Mouse (Mus musculus): ENCODE data around the gene Nfix. TPM values are rescaled to one million over a fixed set of nuclear protein-coding genes. Genes with fewer than 3 reads are reported as not detected.

The Nfix gene
- polyA plus RNA-seq, 1 experiment from 2014 or later: 16.3 TPM

- no peak overlapping the region for H3K9ac ChIP-seq (ENCODE audit: low read length)
- H3K36me3 ChIP-seq (ENCODE audit: control insufficient read depth, insufficient read depth, low read length): no peaks in the 10 kb centered on the region
- peaks cover 85% of the 10 kb centered on the region for H3K27me3 ChIP-seq (ENCODE audit: control insufficient read depth, insufficient read depth, low read length)
- no peaks in the 10 kb centered on the region for H3K9me3 ChIP-seq (ENCODE audit: control insufficient read depth, low read length)
- H3K4me1 ChIP-seq (ENCODE audit: control insufficient read depth in 2 of 2, insufficient read depth in 2 of 2, low read length in 2 of 2): peaks cover 20 to 45% of the 10 kb centered on the region in 2 experiments; a peak in 3 of 4 replicates
- no peak overlapping the region for H3K4me2 ChIP-seq (ENCODE audit: low read length)
- WGBS: 60% methylated on average over 1 of the region's 1 CpGs
- ATAC-seq (ENCODE audit: insufficient number of reproducible peaks, insufficient read depth, low FRiP score, low read depth): no peak
- no peak overlapping the region for H3K4me3 ChIP-seq (ENCODE audit: control insufficient read depth in 1 of 2, insufficient read depth in 1 of 2, low read depth in 1 of 2, low read length in 2 of 2)
- H3K27ac ChIP-seq (replicated peaks in 1 of 2; ENCODE audit: control insufficient read depth in 1 of 2, insufficient read depth in 1 of 2, low read depth in 2 of 2, low read length in 2 of 2): no peak overlapping the region
These were observed 23.6 kb downstream of the Nfix start for GRCm38 (mm10) chr8:84776569-84776968.

- H3K4me2 ChIP-seq (ENCODE audit: low read length): peak overlapping the region; percentile 64
- ATAC-seq (ENCODE audit: insufficient number of reproducible peaks, insufficient read depth, low FRiP score, low read depth): no peak
- peak overlapping the region; percentile 69 to 81 for H3K27ac ChIP-seq (replicated peaks in 1 of 2; ENCODE audit: control insufficient read depth in 1 of 2, insufficient read depth in 1 of 2, low read depth in 2 of 2, low read length in 2 of 2)
- H3K27me3 ChIP-seq (ENCODE audit: control insufficient read depth, insufficient read depth, low read length): peaks cover 85% of the 10 kb centered on the region
- 17% methylated on average over 7 of the region's 7 CpGs for WGBS
- H3K36me3 ChIP-seq (ENCODE audit: control insufficient read depth, insufficient read depth, low read length): no peaks in the 10 kb centered on the region
- H3K4me3 ChIP-seq (ENCODE audit: control insufficient read depth in 1 of 2, insufficient read depth in 1 of 2, low read depth in 1 of 2, low read length in 2 of 2): peak overlapping the region in 1 of 2 experiments; percentile 3; a peak in 1 of 4 replicates
- H3K4me1 ChIP-seq (ENCODE audit: control insufficient read depth in 2 of 2, insufficient read depth in 2 of 2, low read length in 2 of 2): peaks cover 20 to 43% of the 10 kb centered on the region in 2 experiments; a peak in 3 of 4 replicates
- H3K9ac ChIP-seq (ENCODE audit: low read length): peak overlapping the region; percentile 52; the same call in 1 of the 2 replicates
- no peaks in the 10 kb centered on the region for H3K9me3 ChIP-seq (ENCODE audit: control insufficient read depth, low read length)
These were observed 24.5 kb downstream of the Nfix start for GRCm38 (mm10) chr8:84775621-84776113.

GRCm38 (mm10) chr8:84775105-84775591 is 25.0 kb downstream of the Nfix start:
- 15% methylated on average over 13 of the region's 13 CpGs for WGBS
- Histone ChIP-seq H3K36me3 (ENCODE audit: control insufficient read depth, insufficient read depth, low read length) (no peaks in the 10 kb centered on the region), H3K9me3 (ENCODE audit: control insufficient read depth, low read length) (no peaks in the 10 kb centered on the region), H3K27me3 (ENCODE audit: control insufficient read depth, insufficient read depth, low read length) (peaks cover 80% of the 10 kb centered on the region), H3K27ac (replicated peaks in 1 of 2; ENCODE audit: control insufficient read depth in 1 of 2, insufficient read depth in 1 of 2, low read depth in 2 of 2, low read length in 2 of 2) (peak overlapping the region; percentile 69 to 81), H3K4me1 (ENCODE audit: control insufficient read depth in 2 of 2, insufficient read depth in 2 of 2, low read length in 2 of 2) (peaks cover 20 to 44% of the 10 kb centered on the region in 2 experiments; a peak in 3 of 4 replicates), H3K4me2 (ENCODE audit: low read length) (peak overlapping the region; percentile 64), H3K4me3 (ENCODE audit: control insufficient read depth in 1 of 2, insufficient read depth in 1 of 2, low read depth in 1 of 2, low read length in 2 of 2) (peak overlapping the region in 1 of 2 experiments; percentile 3; a peak in 1 of 4 replicates), H3K9ac (ENCODE audit: low read length) (peak overlapping the region; percentile 52; the same call in 1 of the 2 replicates)
- no peak for ATAC-seq (ENCODE audit: insufficient number of reproducible peaks, insufficient read depth, low FRiP score, low read depth)

GRCm38 (mm10) chr8:84774473-84774911 is 25.7 kb downstream of the Nfix start:
- H3K9ac ChIP-seq (ENCODE audit: low read length): no peak overlapping the region
- peaks cover 17 to 39% of the 10 kb centered on the region in 2 experiments; a peak in 3 of 4 replicates for H3K4me1 ChIP-seq (ENCODE audit: control insufficient read depth in 2 of 2, insufficient read depth in 2 of 2, low read length in 2 of 2)
- WGBS: 8% methylated on average over 10 of the region's 10 CpGs
- no peak for ATAC-seq (ENCODE audit: insufficient number of reproducible peaks, insufficient read depth, low FRiP score, low read depth)
- H3K27ac ChIP-seq (replicated peaks in 1 of 2; ENCODE audit: control insufficient read depth in 1 of 2, insufficient read depth in 1 of 2, low read depth in 2 of 2, low read length in 2 of 2): peak overlapping the region; percentile 41 to 69; a peak in 3 of 4 replicates
- H3K4me3 ChIP-seq (ENCODE audit: control insufficient read depth in 1 of 2, insufficient read depth in 1 of 2, low read depth in 1 of 2, low read length in 2 of 2): peak overlapping the region in 1 of 2 experiments; percentile 40; a peak in 1 of 4 replicates
- peak overlapping the region; percentile 64 for H3K4me2 ChIP-seq (ENCODE audit: low read length)
- no peaks in the 10 kb centered on the region for H3K9me3 ChIP-seq (ENCODE audit: control insufficient read depth, low read length)
- H3K36me3 ChIP-seq (ENCODE audit: control insufficient read depth, insufficient read depth, low read length): 0 out of 2 replicates have a peak, but pooled peaks cover under 1% of the 10 kb centered on the region
- H3K27me3 ChIP-seq (ENCODE audit: control insufficient read depth, insufficient read depth, low read length): peaks cover 75% of the 10 kb centered on the region

GRCm38 (mm10) chr8:84773833-84774232 is 26.3 kb downstream of the Nfix start:
- WGBS: under 1% methylated on average over 18 of the region's 19 CpGs
- peak overlapping the region in 1 of 2 experiments; percentile 69; a peak in 2 of 4 replicates for H3K27ac ChIP-seq (replicated peaks in 1 of 2; ENCODE audit: control insufficient read depth in 1 of 2, insufficient read depth in 1 of 2, low read depth in 2 of 2, low read length in 2 of 2)

GRCm38 (mm10) chr8:84773304-84773703 is 26.8 kb downstream of the Nfix start:
- Histone ChIP-seq H3K4me2 (ENCODE audit: low read length) (peak overlapping the region; percentile 64), H3K27ac (replicated peaks in 1 of 2; ENCODE audit: control insufficient read depth in 1 of 2, insufficient read depth in 1 of 2, low read depth in 2 of 2, low read length in 2 of 2) (peak overlapping the region in 1 of 2 experiments; percentile 69; a peak in 2 of 4 replicates), H3K4me3 (ENCODE audit: control insufficient read depth in 1 of 2, insufficient read depth in 1 of 2, low read depth in 1 of 2, low read length in 2 of 2) (peak overlapping the region; percentile 28 to 40; a peak in 3 of 4 replicates), H3K27me3 (ENCODE audit: control insufficient read depth, insufficient read depth, low read length) (peaks cover 63% of the 10 kb centered on the region), H3K9me3 (ENCODE audit: control insufficient read depth, low read length) (no peaks in the 10 kb centered on the region), H3K9ac (ENCODE audit: low read length) (peak overlapping the region; percentile 57), H3K36me3 (ENCODE audit: control insufficient read depth, insufficient read depth, low read length) (0 out of 2 replicates have a peak, but pooled peaks cover 12% of the 10 kb centered on the region), H3K4me1 (ENCODE audit: control insufficient read depth in 2 of 2, insufficient read depth in 2 of 2, low read length in 2 of 2) (peaks cover 16 to 37% of the 10 kb centered on the region in 2 experiments; a peak in 3 of 4 replicates)
- no peak for ATAC-seq (ENCODE audit: insufficient number of reproducible peaks, insufficient read depth, low FRiP score, low read depth)
- 8% methylated on average over 9 of the region's 9 CpGs for WGBS

More at GRCm38 (mm10) chr8:84773833-84774232, 26.3 kb downstream of the Nfix start:
- peak; percentile 71 for ATAC-seq (ENCODE audit: insufficient number of reproducible peaks, insufficient read depth, low FRiP score, low read depth)
- peak overlapping the region; percentile 28 to 40 for H3K4me3 ChIP-seq (ENCODE audit: control insufficient read depth in 1 of 2, insufficient read depth in 1 of 2, low read depth in 1 of 2, low read length in 2 of 2)
- H3K4me2 ChIP-seq (ENCODE audit: low read length): peak overlapping the region; percentile 64
- 0 out of 2 replicates have a peak, but pooled peaks cover 7% of the 10 kb centered on the region for H3K36me3 ChIP-seq (ENCODE audit: control insufficient read depth, insufficient read depth, low read length)
- peak overlapping the region; percentile 57 for H3K9ac ChIP-seq (ENCODE audit: low read length)
- H3K27me3 ChIP-seq (ENCODE audit: control insufficient read depth, insufficient read depth, low read length): peaks cover 69% of the 10 kb centered on the region
- H3K9me3 ChIP-seq (ENCODE audit: control insufficient read depth, low read length): no peaks in the 10 kb centered on the region
- peaks cover 16 to 37% of the 10 kb centered on the region in 2 experiments; a peak in 3 of 4 replicates for H3K4me1 ChIP-seq (ENCODE audit: control insufficient read depth in 2 of 2, insufficient read depth in 2 of 2, low read length in 2 of 2)

GRCm38 (mm10) chr8:84772628-84773027 is 27.5 kb downstream of the Nfix start:
- ATAC-seq (ENCODE audit: insufficient number of reproducible peaks, insufficient read depth, low FRiP score, low read depth): no peak
- 4% methylated on average over 2 of the region's 3 CpGs for WGBS
- no peak overlapping the region for H3K27ac ChIP-seq (replicated peaks in 1 of 2; ENCODE audit: control insufficient read depth in 1 of 2, insufficient read depth in 1 of 2, low read depth in 2 of 2, low read length in 2 of 2)
- H3K27me3 ChIP-seq (ENCODE audit: control insufficient read depth, insufficient read depth, low read length): peaks cover 57% of the 10 kb centered on the region
- peaks cover 13% of the 10 kb centered on the region; the same call in 1 of the 2 replicates for H3K36me3 ChIP-seq (ENCODE audit: control insufficient read depth, insufficient read depth, low read length)
- H3K9ac ChIP-seq (ENCODE audit: low read length): no peak overlapping the region; the same call in 1 of the 2 replicates
- peaks cover 16 to 37% of the 10 kb centered on the region in 2 experiments; a peak in 3 of 4 replicates for H3K4me1 ChIP-seq (ENCODE audit: control insufficient read depth in 2 of 2, insufficient read depth in 2 of 2, low read length in 2 of 2)
- H3K4me3 ChIP-seq (ENCODE audit: control insufficient read depth in 1 of 2, insufficient read depth in 1 of 2, low read depth in 1 of 2, low read length in 2 of 2): no peak overlapping the region
- no peaks in the 10 kb centered on the region for H3K9me3 ChIP-seq (ENCODE audit: control insufficient read depth, low read length)
- no peak overlapping the region for H3K4me2 ChIP-seq (ENCODE audit: low read length)
